Mouse (Mus musculus) layer of hippocampus, adult 9-11 months (tissue): ENCODE measurements around the gene Klhl42.

Experiments used
- DNase-seq: peaks from one replicate; pipeline ENCODE4 v3.0.0; 2022

The Klhl42 gene

DNA sequence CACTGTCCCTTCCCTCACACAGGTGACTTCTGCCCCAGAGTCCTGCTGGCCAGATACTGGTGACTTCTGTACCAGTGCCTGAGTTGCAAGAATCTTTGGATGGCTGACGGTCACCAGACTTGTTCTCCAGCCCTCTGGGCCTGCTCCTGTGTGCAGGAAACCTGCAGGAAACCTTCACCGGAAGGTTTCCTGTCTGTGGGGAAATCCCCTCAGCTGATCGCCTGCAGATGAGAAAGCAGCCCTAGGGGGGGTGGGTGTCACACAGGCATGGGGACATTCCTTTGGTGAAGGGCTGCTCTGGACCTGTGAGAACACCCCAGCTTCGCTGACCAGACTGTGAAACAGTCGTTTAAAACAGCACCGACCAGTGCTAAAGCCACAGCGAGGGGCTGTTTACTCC is 63.9 kb downstream of the Klhl42 start:
- DNase-seq: no peak

DNA sequence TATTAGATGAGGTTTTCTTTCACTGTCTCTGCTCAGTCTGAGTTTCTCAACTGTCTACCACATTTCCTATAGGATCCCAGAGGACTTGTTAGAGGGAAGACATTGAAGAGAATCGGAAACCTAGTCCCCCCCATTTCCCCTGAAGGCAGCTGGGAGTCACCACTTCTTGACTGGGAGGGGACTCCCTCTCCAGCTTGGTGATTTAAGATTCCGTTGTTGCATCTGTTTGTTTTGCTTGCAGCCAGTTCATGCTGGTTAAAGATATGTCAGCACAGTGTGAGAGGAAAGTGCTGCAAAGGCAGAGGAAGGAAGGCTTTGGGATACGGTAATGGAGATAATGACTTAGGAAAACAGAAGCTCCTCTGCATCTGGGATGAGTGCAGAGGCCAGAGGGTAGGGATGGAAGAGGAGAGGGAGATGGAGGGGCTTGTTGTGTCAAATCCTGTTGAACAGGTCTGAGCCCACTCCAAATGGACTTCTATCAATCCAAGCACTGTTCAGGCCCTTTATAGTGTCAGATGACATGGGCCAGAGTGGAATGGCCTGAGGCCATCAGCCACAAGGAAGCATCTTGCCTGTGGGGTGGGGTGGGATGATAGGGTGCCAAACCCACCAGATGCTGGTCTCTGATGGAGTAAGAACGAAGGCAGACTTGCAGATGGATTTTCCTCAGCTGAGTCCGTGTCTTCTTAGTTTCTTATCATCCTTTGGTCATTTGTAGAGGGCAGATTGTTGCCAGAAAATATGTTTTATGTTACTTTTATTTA is 70.8 kb downstream of the Klhl42 start:
- no peak for DNase-seq
